Mouse (Mus musculus): ENCODE results near the gene Galntl6. TPM values are rescaled to one million over a fixed set of nuclear protein-coding genes. Genes with fewer than 3 reads are reported as not detected.

The Galntl6 gene
- polyA plus RNA-seq, 1 experiment: 6.0 TPM

- WGBS: 11% methylated on average over 4 of the region's 4 CpGs
- peak; percentile 58 to 87 for DNase-seq
- Histone ChIP-seq H3K4me1 (ENCODE audit: control insufficient read depth, insufficient read depth, low read length) (peaks cover 11% of the 10 kb centered on the region; the same call in 1 of the 2 replicates), H3K27me3 (ENCODE audit: control insufficient read depth, insufficient read depth, low read length) (no peaks in the 10 kb centered on the region), H3K27ac (ENCODE audit: insufficient read depth, low read length) (peak overlapping the region; percentile 94; the same call in 1 of the 2 replicates), H3K4me3 (replicated peaks; ENCODE audit: insufficient read depth, low read depth, low read length) (peak overlapping the region; percentile 46)
- TF ChIP-seq CTCF (IDR thresholded peaks at IDR 0.05; ENCODE audit: borderline replicate concordance, insufficient read depth, low read depth, low read length) (peak; percentile 54; the same call in 1 of the 2 replicates), POLR2A (IDR thresholded peaks at IDR 0.05; ENCODE audit: borderline replicate concordance, insufficient read depth, low read length) (no peak)
These were observed 1112.1 kb downstream of the Galntl6 start for GRCm38 (mm10) chr8:57800327-57800726.

- 2% methylated on average over 12 of the region's 12 CpGs for WGBS
- DNase-seq: peak; percentile 80 to 92
- Histone ChIP-seq H3K27me3 (ENCODE audit: control insufficient read depth, insufficient read depth, low read length) (no peaks in the 10 kb centered on the region), H3K4me1 (ENCODE audit: control insufficient read depth, insufficient read depth, low read length) (peaks cover 11% of the 10 kb centered on the region; the same call in 1 of the 2 replicates), H3K4me3 (replicated peaks; ENCODE audit: insufficient read depth, low read depth, low read length) (peak overlapping the region; percentile 46), H3K27ac (ENCODE audit: insufficient read depth, low read length) (peak overlapping the region; percentile 94)
- no peak; the same call in 1 of the 2 replicates for TF ChIP-seq CTCF (IDR thresholded peaks at IDR 0.05; ENCODE audit: borderline replicate concordance, insufficient read depth, low read depth, low read length)
- TF ChIP-seq POLR2A (IDR thresholded peaks at IDR 0.05; ENCODE audit: borderline replicate concordance, insufficient read depth, low read length): peak; percentile 63; the same call in 1 of the 2 replicates
These were observed 1112.6 kb downstream of the Galntl6 start for GRCm38 (mm10) chr8:57799797-57800204.

GRCm38 (mm10) chr8:57793455-57793854, 1119.0 kb downstream of the Galntl6 start:
- Histone ChIP-seq H3K27ac (ENCODE audit: insufficient read depth, low read length) (no peak overlapping the region), H3K4me1 (ENCODE audit: control insufficient read depth, insufficient read depth, low read length) (peaks cover 20% of the 10 kb centered on the region; the same call in 1 of the 2 replicates), H3K27me3 (ENCODE audit: control insufficient read depth, insufficient read depth, low read length) (no peaks in the 10 kb centered on the region), H3K4me3 (replicated peaks; ENCODE audit: insufficient read depth, low read depth, low read length) (no peak overlapping the region)
- DNase-seq: no peak
- TF ChIP-seq CTCF (IDR thresholded peaks at IDR 0.05; ENCODE audit: borderline replicate concordance, insufficient read depth, low read depth, low read length) (no peak), POLR2A (IDR thresholded peaks at IDR 0.05; ENCODE audit: borderline replicate concordance, insufficient read depth, low read length) (no peak)
- WGBS: 39% methylated on average over 4 of the region's 4 CpGs

GRCm38 (mm10) chr8:57792246-57792645, 1120.2 kb downstream of the Galntl6 start:
- WGBS: 58% methylated on average over 7 of the region's 7 CpGs
- Histone ChIP-seq H3K4me3 (replicated peaks; ENCODE audit: insufficient read depth, low read depth, low read length) (no peak overlapping the region), H3K4me1 (ENCODE audit: control insufficient read depth, insufficient read depth, low read length) (peaks cover 15% of the 10 kb centered on the region; the same call in 1 of the 2 replicates), H3K27me3 (ENCODE audit: control insufficient read depth, insufficient read depth, low read length) (no peaks in the 10 kb centered on the region), H3K27ac (ENCODE audit: insufficient read depth, low read length) (peak overlapping the region; percentile 56; the same call in 1 of the 2 replicates)
- no peak for TF ChIP-seq POLR2A (IDR thresholded peaks at IDR 0.05; ENCODE audit: borderline replicate concordance, insufficient read depth, low read length)
- TF ChIP-seq CTCF (IDR thresholded peaks at IDR 0.05; ENCODE audit: borderline replicate concordance, insufficient read depth, low read depth, low read length): no peak
- peak in 1 of 2 experiments; percentile 70 for DNase-seq

GRCm38 (mm10) chr8:57791309-57791721, 1121.1 kb downstream of the Galntl6 start:
- no peak for TF ChIP-seq POLR2A (IDR thresholded peaks at IDR 0.05; ENCODE audit: borderline replicate concordance, insufficient read depth, low read length)
- peak; percentile 37; the same call in 1 of the 2 replicates for TF ChIP-seq CTCF (IDR thresholded peaks at IDR 0.05; ENCODE audit: borderline replicate concordance, insufficient read depth, low read depth, low read length)
- peaks cover 15% of the 10 kb centered on the region; the same call in 1 of the 2 replicates for H3K4me1 ChIP-seq (ENCODE audit: control insufficient read depth, insufficient read depth, low read length)
- no peak overlapping the region for H3K27ac ChIP-seq (ENCODE audit: insufficient read depth, low read length)
- DNase-seq: peak in 1 of 2 experiments; percentile 75
- H3K4me3 ChIP-seq (replicated peaks; ENCODE audit: insufficient read depth, low read depth, low read length): no peak overlapping the region
- WGBS: 23% methylated on average over 5 of the region's 5 CpGs
- H3K27me3 ChIP-seq (ENCODE audit: control insufficient read depth, insufficient read depth, low read length): no peaks in the 10 kb centered on the region

- DNase-seq: no peak
- TF ChIP-seq POLR2A (IDR thresholded peaks at IDR 0.05; ENCODE audit: borderline replicate concordance, insufficient read depth, low read length) (no peak), CTCF (IDR thresholded peaks at IDR 0.05; ENCODE audit: borderline replicate concordance, insufficient read depth, low read depth, low read length) (no peak)
- Histone ChIP-seq H3K4me1 (ENCODE audit: control insufficient read depth, insufficient read depth, low read length) (no peaks in the 10 kb centered on the region), H3K4me3 (replicated peaks; ENCODE audit: insufficient read depth, low read depth, low read length) (no peak overlapping the region), H3K27ac (ENCODE audit: insufficient read depth, low read length) (no peak overlapping the region), H3K27me3 (ENCODE audit: control insufficient read depth, insufficient read depth, low read length) (no peaks in the 10 kb centered on the region)
- WGBS: 70% methylated on average over 7 of the region's 7 CpGs
These were observed 1132.9 kb downstream of the Galntl6 start for GRCm38 (mm10) chr8:57779551-57779950.

- TF ChIP-seq CTCF (IDR thresholded peaks at IDR 0.05; ENCODE audit: borderline replicate concordance, insufficient read depth, low read depth, low read length) (no peak), POLR2A (IDR thresholded peaks at IDR 0.05; ENCODE audit: borderline replicate concordance, insufficient read depth, low read length) (no peak)
- H3K27me3 ChIP-seq (ENCODE audit: control insufficient read depth, insufficient read depth, low read length): no peaks in the 10 kb centered on the region
- no peak overlapping the region for H3K4me3 ChIP-seq (replicated peaks; ENCODE audit: insufficient read depth, low read depth, low read length)
- WGBS: 84% methylated on average over 7 of the region's 7 CpGs
- H3K27ac ChIP-seq (ENCODE audit: insufficient read depth, low read length): no peak overlapping the region
- H3K4me1 ChIP-seq (ENCODE audit: control insufficient read depth, insufficient read depth, low read length): no peaks in the 10 kb centered on the region
- DNase-seq: no peak
These were observed 1134.3 kb downstream of the Galntl6 start for GRCm38 (mm10) chr8:57777988-57778721.

- no peaks in the 10 kb centered on the region for H3K27me3 ChIP-seq (ENCODE audit: control insufficient read depth, insufficient read depth, low read length)
- no peaks in the 10 kb centered on the region for H3K4me1 ChIP-seq (ENCODE audit: control insufficient read depth, insufficient read depth, low read length)
- H3K27ac ChIP-seq (ENCODE audit: insufficient read depth, low read length): no peak overlapping the region
- H3K4me3 ChIP-seq (replicated peaks; ENCODE audit: insufficient read depth, low read depth, low read length): no peak overlapping the region
- 53% methylated on average over 7 of the region's 7 CpGs for WGBS
- no peak for DNase-seq
- no peak for TF ChIP-seq CTCF (IDR thresholded peaks at IDR 0.05; ENCODE audit: borderline replicate concordance, insufficient read depth, low read depth, low read length)
- no peak for TF ChIP-seq POLR2A (IDR thresholded peaks at IDR 0.05; ENCODE audit: borderline replicate concordance, insufficient read depth, low read length)
These were observed 1135.7 kb downstream of the Galntl6 start for GRCm38 (mm10) chr8:57776723-57777122.

Data from cerebellum, adult 2 months (tissue).